In genomic region chr2:113493546-113493945, GRCm38 (mm10) we compare ENCODE assay signal across 18 mouse cellular contexts.
"Had no signal": no experiment of that assay in that cellular context is flagged by ENCODE, and none has a peak within 500 bp of the region (broad histone marks: within the 10 kb centered on the region; RNA-seq: fewer than 3 reads in every experiment).

No protein-coding gene starts in this region.

- H3K4me3 ChIP-seq: kidney, embryonic 15.5 days; left cerebral cortex, adult 2 months; liver, embryonic 12.5 days; liver, embryonic 15.5 days; lung, embryonic 15.5 days; megakaryocyte, embryonic 14.5 days; midbrain, embryonic 10.5 days; midbrain, embryonic 13.5 days; myocyte; neural tube, embryonic 13.5 days had no signal

- H3K36me3 ChIP-seq: kidney, embryonic 15.5 days; liver, embryonic 12.5 days; liver, embryonic 15.5 days; lung, embryonic 15.5 days; midbrain, embryonic 10.5 days; midbrain, embryonic 13.5 days; neural tube, embryonic 13.5 days had no signal

- H3K4me2 ChIP-seq: kidney, embryonic 15.5 days; liver, embryonic 12.5 days; liver, embryonic 15.5 days; lung, embryonic 15.5 days; midbrain, embryonic 13.5 days; neural tube, embryonic 13.5 days had no signal

- H3K27ac ChIP-seq: kidney, embryonic 15.5 days; left cerebral cortex, adult 2 months; liver, embryonic 12.5 days; liver, embryonic 15.5 days; lung, embryonic 15.5 days; midbrain, embryonic 10.5 days; midbrain, embryonic 13.5 days; neural tube, embryonic 13.5 days had no signal

- DNase-seq: kidney, postnatal 10 days; kidney, postnatal 36 days; layer of hippocampus, postnatal 36 days; lung, postnatal 10 days; lung, postnatal 36 days; thymus, adult 18-20 months; thymus, postnatal 36 days had no signal

- H3K4me1 ChIP-seq: liver, embryonic 12.5 days; liver, embryonic 15.5 days; lung, embryonic 15.5 days; megakaryocyte, embryonic 14.5 days; midbrain, embryonic 10.5 days; midbrain, embryonic 13.5 days; neural tube, embryonic 13.5 days had no signal

- ATAC-seq: liver, embryonic 12.5 days; midbrain, embryonic 13.5 days; midbrain, embryonic 16.5 days had no signal

- H3K9me3 ChIP-seq: kidney, embryonic 15.5 days; liver, embryonic 12.5 days; liver, embryonic 15.5 days; lung, embryonic 15.5 days; megakaryocyte, embryonic 14.5 days; midbrain, embryonic 10.5 days; midbrain, embryonic 13.5 days; neural tube, embryonic 13.5 days had no signal

- H3K27me3 ChIP-seq: kidney, embryonic 15.5 days; liver, embryonic 12.5 days; liver, embryonic 15.5 days; lung, embryonic 15.5 days; megakaryocyte, embryonic 14.5 days; midbrain, embryonic 13.5 days; neural tube, embryonic 13.5 days had no signal

- H3K9ac ChIP-seq: kidney, embryonic 15.5 days; liver, embryonic 12.5 days; liver, embryonic 15.5 days; lung, embryonic 15.5 days; midbrain, embryonic 13.5 days; neural tube, embryonic 13.5 days had no signal
